Mouse (Mus musculus): Measurements from ENCODE around the gene Eef1a1.

- no peak for TF ChIP-seq POLR2A (IDR thresholded peaks at IDR 0.05; ENCODE audit: low read depth, low read length)
- no peak for TF ChIP-seq CTCF (IDR thresholded peaks at IDR 0.05; ENCODE audit: borderline replicate concordance, insufficient read depth, low read length)
Observed at GRCm38 (mm10) chr9:78432471-78432870, 56.5 kb downstream of the Eef1a1 start.

Data from embryonic fibroblast, embryonic 13.5 days (primary cell).